Mouse (Mus musculus) liver, embryonic 14.5 days (tissue): ENCODE data around the gene Megf8. TPM values are rescaled to one million over a fixed set of nuclear protein-coding genes. Genes with fewer than 3 reads are reported as not detected.
A peak's percentile ranks its signal among the peaks of the same experiment; 100 is the strongest.

Source experiments
- ATAC-seq: fragments of 200-750 bp; cut with Nextera tagmentation; 2 replicates; pipeline ENCODE4 v1.8.0; 2017; ENCODE audit warnings: moderate number of reproducible peaks, mild to moderate bottlenecking, moderate library complexity; ENCODE audit not compliant: insufficient read depth
- DNase-seq, 3 experiments: peaks; one replicate each; pipeline ENCODE4 v3.0.0-alpha.2; 2012 to 2013; ENCODE audit warnings: low read depth in 3 of 3, low spot score in 3 of 3
- H3K27ac ChIP-seq: fragments of 300-500 bp; sonication (generic); 2 replicates; pipeline ENCODE4 v1.5.1; 2014; ENCODE audit warnings: moderate library complexity, mild to moderate bottlenecking, control low read depth, inconsistent platforms
- H3K27me3 ChIP-seq: fragments of 300-500 bp; sonication (generic); 2 replicates; pipeline ENCODE4 v1.6.1; 2014; ENCODE audit warnings: mild to moderate bottlenecking, low read length, moderate library complexity; ENCODE audit not compliant: control insufficient read depth, insufficient read depth
- H3K36me3 ChIP-seq: fragments of 300-500 bp; sonication (generic); replicated peaks from 2 replicates; pipeline ENCODE4 v1.6.1; 2014; ENCODE audit warnings: low read depth; ENCODE audit not compliant: control insufficient read depth, insufficient read depth
- H3K4me1 ChIP-seq, 2 experiments: fragments of 200-500 bp in 1 of 2; fragments of 300-500 bp in 1 of 2; sonication (generic) in 1 of 2; replicated peaks; 2 replicates each; pipeline ENCODE4 v1.6.1; 2012 to 2014; ENCODE audit warnings: antibody characterized with exemption in 1 of 2, inconsistent platforms in 1 of 2, low read length in 1 of 2; ENCODE audit not compliant: control insufficient read depth in 2 of 2, insufficient read depth in 2 of 2
- H3K4me2 ChIP-seq: fragments of 300-500 bp; sonication (generic); 2 replicates; pipeline ENCODE4 v1.6.1; 2014; ENCODE audit warnings: low read depth, mild to moderate bottlenecking, control low read depth, moderate library complexity
- H3K4me3 ChIP-seq, 2 experiments: fragments of 200-500 bp in 1 of 2; fragments of 300-500 bp in 1 of 2; sonication (generic) in 1 of 2; 2 replicates each; pipeline ENCODE4 v1.5.1; 2012 to 2014; ENCODE audit warnings: low read depth in 2 of 2, low read length in 2 of 2, mild to moderate bottlenecking in 2 of 2, control low read depth in 1 of 2, inconsistent platforms in 1 of 2, moderate library complexity in 1 of 2; ENCODE audit not compliant: insufficient read depth in 1 of 2
- H3K9ac ChIP-seq: fragments of 300-500 bp; sonication (generic); replicated peaks from 2 replicates; pipeline ENCODE4 v1.6.1; 2014; ENCODE audit warnings: mild to moderate bottlenecking, control low read depth, moderate library complexity
- H3K9me3 ChIP-seq: fragments of 300-500 bp; sonication (generic); 2 replicates; pipeline ENCODE4 v1.6.1; 2016; ENCODE audit warnings: low read length, mixed read lengths; ENCODE audit not compliant: control insufficient read depth
- CTCF ChIP-seq: IDR thresholded peaks from 2 replicates; pipeline ENCODE4 v1.5.1; 2016; ENCODE audit warnings: antibody characterized with exemption, low read depth, control low read depth
- EP300 ChIP-seq: IDR thresholded peaks from 2 replicates; pipeline ENCODE4 v1.6.1; 2016; ENCODE audit warnings: antibody characterized with exemption, low read depth
- WGBS: fragments of 180-500 bp; shearing (Covaris S2); extraction: QIAGEN DNeasy Blood & Tissue Kit; methylation state at CpG from one replicate; pipeline ENCODE4 v1.1.7; 2014; ENCODE audit not compliant: insufficient replicate concordance; 5-methylcytosine and 5-hydroxymethylcytosine counted together
- polyA plus RNA-seq, 2 experiments: library from polyadenylated mRNA; depleted of rRNA in 1 of 2; stranded (reverse) in 1 of 2; unstranded in 1 of 2; fragments of >200 nt; fragmentation: Nextera tagmentation in 1 of 2; extraction: Ambion mirVana in 1 of 2; gene quantifications; 2 replicates each; pipeline versions ENCODE4 v1.2.1 to v1.2.3; 2012 to 2014

Megf8 gene
- polyA plus RNA-seq, 2 experiments, result 0.53 to 1.3 TPM

- no peak overlapping the region for H3K27ac ChIP-seq
- no peak overlapping the region for H3K9ac ChIP-seq
- peaks cover 15 to 23% of the 10 kb centered on the region in 2 experiments for H3K4me1 ChIP-seq
- DNase-seq (no peak), ATAC-seq (no peak)
- WGBS, result 53% methylated on average over 4 of the region's 4 CpGs
- H3K4me2 ChIP-seq, result no peak overlapping the region
- peaks cover 2% of the 10 kb centered on the region; the same call in 1 of the 2 replicates for H3K36me3 ChIP-seq
- no peaks in the 10 kb centered on the region for H3K27me3 ChIP-seq
- H3K4me3 ChIP-seq, result no peak overlapping the region
- TF ChIP-seq EP300 (no peak), CTCF (no peak)
- no peaks in the 10 kb centered on the region for H3K9me3 ChIP-seq
Measured at GRCm38 (mm10) chr7:25383891-25384290, 66.9 kb downstream of the Megf8 start.

- DNase-seq (no peak), ATAC-seq (no peak)
- 71% methylated on average over 13 of the region's 13 CpGs for WGBS
- Histone ChIP-seq H3K4me2 (no peak overlapping the region), H3K4me1 (peaks cover 17 to 21% of the 10 kb centered on the region in 2 experiments), H3K27ac (no peak overlapping the region), H3K36me3 (peaks cover 2% of the 10 kb centered on the region; the same call in 1 of the 2 replicates), H3K9me3 (no peaks in the 10 kb centered on the region), H3K9ac (no peak overlapping the region), H3K4me3 (no peak overlapping the region), H3K27me3 (no peaks in the 10 kb centered on the region)
- TF ChIP-seq EP300 (no peak), CTCF (no peak)
Measured at GRCm38 (mm10) chr7:25384318-25384717, 67.4 kb downstream of the Megf8 start.

GRCm38 (mm10) chr7:25384818-25385217, 67.9 kb downstream of the Megf8 start:
- ATAC-seq (no peak), DNase-seq (no peak)
- no peaks in the 10 kb centered on the region for H3K9me3 ChIP-seq
- H3K4me2 ChIP-seq, result no peak overlapping the region
- H3K27me3 ChIP-seq, result no peaks in the 10 kb centered on the region
- no peak overlapping the region for H3K27ac ChIP-seq
- H3K9ac ChIP-seq, result no peak overlapping the region
- 44% methylated on average over 9 of the region's 9 CpGs for WGBS
- TF ChIP-seq EP300, result no peak
- no peak for TF ChIP-seq CTCF
- H3K4me1 ChIP-seq, result peaks cover 22 to 25% of the 10 kb centered on the region in 2 experiments
- peaks cover 2% of the 10 kb centered on the region; the same call in 1 of the 2 replicates for H3K36me3 ChIP-seq
- no peak overlapping the region for H3K4me3 ChIP-seq

- no peak for ATAC-seq
- no peak for DNase-seq
- Histone ChIP-seq H3K4me2 (no peak overlapping the region), H3K9me3 (no peaks in the 10 kb centered on the region), H3K27ac (no peak overlapping the region), H3K27me3 (no peaks in the 10 kb centered on the region), H3K36me3 (peaks cover 2% of the 10 kb centered on the region; the same call in 1 of the 2 replicates), H3K4me1 (peaks cover 24 to 29% of the 10 kb centered on the region in 2 experiments), H3K9ac (no peak overlapping the region), H3K4me3 (no peak overlapping the region)
- WGBS, result 76% methylated on average over 12 of the region's 12 CpGs
- no peak for TF ChIP-seq EP300
- TF ChIP-seq CTCF, result no peak
Measured at GRCm38 (mm10) chr7:25385259-25385658, 68.3 kb downstream of the Megf8 start.

- no peaks in the 10 kb centered on the region for H3K9me3 ChIP-seq
- H3K9ac ChIP-seq, result peak overlapping the region; percentile 31
- H3K27ac ChIP-seq, result peak overlapping the region; percentile 31
- peak in 2 of 3 experiments; percentile 39 to 54 for DNase-seq
- peaks cover 26 to 32% of the 10 kb centered on the region in 2 experiments for H3K4me1 ChIP-seq
- WGBS, result 24% methylated on average over 12 of the region's 12 CpGs
- no peak for ATAC-seq
- H3K4me2 ChIP-seq, result peak overlapping the region; percentile 23
- peaks cover 2% of the 10 kb centered on the region; the same call in 1 of the 2 replicates for H3K36me3 ChIP-seq
- no peaks in the 10 kb centered on the region for H3K27me3 ChIP-seq
- no peak overlapping the region for H3K4me3 ChIP-seq
- TF ChIP-seq CTCF, result no peak
Measured at GRCm38 (mm10) chr7:25385850-25386555, 69.0 kb downstream of the Megf8 start.
